Mouse (Mus musculus) hindbrain, postnatal 0 days (tissue): Measurements from ENCODE around the gene Vrk2. TPM values are rescaled to one million over a fixed set of nuclear protein-coding genes. Genes with fewer than 3 reads are reported as not detected.

Experiments
- ATAC-seq: fragments of 200-750 bp; cut with Nextera tagmentation; 2 replicates; pipeline ENCODE4 v1.8.0; 2017; ENCODE audit warnings: mild to moderate bottlenecking, moderate TSS enrichment, moderate library complexity
- DNase-seq: peaks from one replicate; pipeline ENCODE4 v3.0.0-alpha.2; 2015; ENCODE audit warnings: low spot score
- H3K27ac ChIP-seq: fragments of 300-500 bp; sonication (generic); 2 replicates; pipeline ENCODE4 v1.5.1; 2014; ENCODE audit warnings: mild to moderate bottlenecking
- H3K27me3 ChIP-seq: fragments of 300-500 bp; sonication (generic); 2 replicates; pipeline ENCODE4 v1.6.1; 2014; ENCODE audit warnings: low read length, mixed read lengths; ENCODE audit not compliant: insufficient read depth
- H3K36me3 ChIP-seq: fragments of 300-500 bp; sonication (generic); 2 replicates; pipeline ENCODE4 v1.6.1; 2014; ENCODE audit warnings: low read length, mixed read lengths; ENCODE audit not compliant: insufficient read depth
- H3K4me1 ChIP-seq: fragments of 300-500 bp; sonication (generic); 2 replicates; pipeline ENCODE4 v1.6.1; 2014; ENCODE audit warnings: antibody characterized with exemption, low read length, mixed read lengths; ENCODE audit not compliant: insufficient read depth
- H3K4me2 ChIP-seq: fragments of 300-500 bp; sonication (generic); 2 replicates; pipeline ENCODE4 v1.6.1; 2014; ENCODE audit warnings: low read depth, mild to moderate bottlenecking, low read length, moderate library complexity, mixed read lengths
- H3K4me3 ChIP-seq: fragments of 300-500 bp; sonication (generic); 2 replicates; pipeline ENCODE4 v1.5.1; 2014; ENCODE audit warnings: low read length
- H3K9ac ChIP-seq: fragments of 300-500 bp; sonication (generic); replicated peaks from 2 replicates; pipeline ENCODE4 v1.6.1; 2014; ENCODE audit warnings: mild to moderate bottlenecking, low read length, moderate library complexity, mixed read lengths
- H3K9me3 ChIP-seq: fragments of 300-500 bp; sonication (generic); 2 replicates; pipeline ENCODE4 v1.6.1; 2016; ENCODE audit warnings: low read length, mixed read lengths
- CTCF ChIP-seq: IDR thresholded peaks from 2 replicates; pipeline ENCODE4 v1.5.1; 2016; ENCODE audit warnings: antibody characterized with exemption, control low read depth, low read depth
- WGBS: fragments of 180-500 bp; shearing (Covaris S2); extraction: QIAGEN DNeasy Blood & Tissue Kit; methylation state at CpG from one replicate; pipeline ENCODE4 v1.1.7; 2014; 5-methylcytosine and 5-hydroxymethylcytosine counted together
- polyA plus RNA-seq: library from polyadenylated mRNA; unstranded; fragments of >200 nt; fragmentation: Nextera tagmentation; extraction: Ambion mirVana; gene quantifications from 2 replicates; pipeline ENCODE4 v1.2.1, GENCODE M21; 2015
- total RNA-seq: library from RNA; depleted of rRNA; stranded (reverse); fragments of >200 nt; gene quantifications from 2 replicates; pipeline ENCODE4 v1.2.3, GENCODE M21; 2014; rRNA removed

The Vrk2 gene
- total and polyA plus RNA-seq, 2 experiments from 2014 or later, result 0.58 to 3.4 TPM

GRCm38 (mm10) chr11:26421472-26421871, 172.3 kb downstream of the Vrk2 start:
- Histone ChIP-seq H3K4me1 (no peaks in the 10 kb centered on the region), H3K4me3 (no peak overlapping the region), H3K27me3 (no peaks in the 10 kb centered on the region), H3K27ac (no peak overlapping the region), H3K9me3 (no peaks in the 10 kb centered on the region), H3K9ac (no peak overlapping the region), H3K36me3 (no peaks in the 10 kb centered on the region), H3K4me2 (no peak overlapping the region)
- WGBS, result 88% methylated on average over 2 of the region's 2 CpGs
- ATAC-seq (no peak), DNase-seq (no peak)
- no peak for TF ChIP-seq CTCF

Other genes starting within 250 kb of the Vrk2 start
- gene Fancl, start 207.9 kb downstream of the Vrk2 start, total RNA-seq, result 5.7 and 6.3 TPM in 2 replicates
- gene Fancl, start 207.9 kb downstream of the Vrk2 start, polyA plus RNA-seq, result 15.9 and 16.3 TPM in 2 replicates
- gene Gm6899, start 758 bp downstream of the Vrk2 start, total RNA-seq, result not detected in 2 replicates
- gene Gm6899, start 758 bp downstream of the Vrk2 start, polyA plus RNA-seq, result 0.35 TPM in 1 of 2 replicates, not detected in the other